Mouse (Mus musculus) cerebellum, postnatal 14 days (tissue): Measurements from ENCODE around the gene Zfp558.
"Not testable (repeated sequence)": the region's sequence is repeated elsewhere in the genome, so short reads cannot be mapped to it uniquely, and the experiment has no call there.

Experiments
- DNase-seq, 2 experiments: peaks; one replicate each; pipeline ENCODE4 v3.0.0; 2021; ENCODE audit warnings: mixed read lengths in 2 of 2

The Zfp558 gene

DNA sequence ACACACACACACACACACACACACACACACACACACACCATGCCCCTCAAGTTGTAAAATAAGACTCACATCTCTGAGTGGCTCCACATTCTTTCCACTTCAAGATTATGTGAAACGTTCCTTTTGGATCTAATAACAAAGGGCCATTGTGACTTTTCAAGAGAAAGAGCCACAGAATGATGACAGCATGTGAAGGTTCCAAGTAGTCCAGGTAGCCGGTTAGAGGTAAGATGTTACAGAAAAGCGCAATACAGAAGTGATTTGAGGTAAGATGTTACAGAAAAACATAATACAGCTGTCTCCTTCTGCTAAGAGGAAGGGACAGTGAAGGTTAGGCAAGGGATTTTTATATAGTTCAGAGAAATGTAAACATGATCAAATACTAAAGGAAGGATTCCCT, at the start of gene Zfp558, which contains the start of gene Mbd3l1:
Gene Zfp558, minus strand, starts transcription at position 101 of the 400 bp plus-strand sequence.
Gene Mbd3l1, plus strand, starts transcription at position 192 of the 400 bp plus-strand sequence.
- DNase-seq: no peak

- DNase-seq: peak in 1 of 2 experiments; percentile 6
These were observed 30.0 kb upstream of the Zfp558 start for GRCm38 (mm10) chr9:18508098-18508497.

DNA sequence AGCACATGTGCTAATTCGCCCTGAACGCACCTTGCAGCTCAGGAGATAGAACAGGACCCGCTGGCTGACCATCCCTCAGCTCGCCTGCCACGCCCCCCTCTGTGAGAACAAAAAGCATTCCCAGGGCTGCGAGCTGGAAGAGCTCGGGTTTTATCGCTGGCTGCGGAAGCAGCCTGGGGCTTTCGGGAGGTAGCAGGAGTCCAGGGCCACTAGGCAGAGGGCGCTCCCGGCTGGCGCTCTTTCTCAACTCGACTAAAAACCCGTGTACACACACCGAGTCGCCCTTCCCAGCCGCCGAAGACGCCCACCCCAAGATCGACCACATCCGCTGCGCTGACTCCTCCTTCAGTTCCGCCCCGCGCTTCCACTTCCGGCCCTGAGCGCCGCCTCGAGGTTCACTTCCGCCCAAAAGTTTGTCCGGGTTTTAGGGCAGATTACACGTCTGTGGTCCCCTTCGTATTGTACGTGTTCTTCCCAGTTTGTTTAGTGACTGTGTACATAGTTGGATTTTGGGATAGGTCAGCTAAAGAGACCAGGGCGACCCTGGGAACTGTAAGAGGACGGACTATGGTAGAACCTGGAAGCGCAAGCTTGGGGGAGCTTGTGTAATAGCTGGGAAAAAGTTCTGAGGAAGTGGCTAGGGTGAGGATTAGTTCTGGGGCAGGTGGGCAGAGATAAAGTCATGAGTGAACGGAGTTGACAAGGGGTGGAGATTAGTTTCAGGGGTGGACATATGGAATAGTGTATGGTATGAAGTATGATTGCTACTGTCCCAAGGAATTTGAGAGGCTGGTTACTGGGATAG, 4.5 kb downstream of the Zfp558 start:
- DNase-seq: peak; percentile 73 to 75

GRCm38 (mm10) chr9:18468005-18468404, 10.1 kb downstream of the Zfp558 start:
- DNase-seq: no peak

DNA sequence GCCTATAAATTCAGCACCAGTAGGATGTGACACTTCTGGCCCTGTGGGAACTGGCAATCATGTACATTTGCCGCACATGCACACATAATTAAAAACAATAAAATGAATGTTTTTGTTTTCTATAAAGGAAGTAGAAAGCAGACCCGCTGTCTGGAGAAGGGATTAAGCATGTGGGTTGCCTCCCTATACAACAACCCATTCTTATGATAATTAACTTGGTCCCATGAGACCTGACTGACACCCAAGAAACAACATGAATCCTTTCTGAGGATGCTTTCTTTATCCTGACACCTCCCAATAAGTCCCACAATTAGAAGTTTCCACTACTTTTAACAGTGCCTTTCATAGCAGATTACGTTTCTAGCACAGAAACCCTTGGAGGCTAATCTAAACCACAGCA, 10.7 kb downstream of the Zfp558 start:
- DNase-seq: no peak

DNA sequence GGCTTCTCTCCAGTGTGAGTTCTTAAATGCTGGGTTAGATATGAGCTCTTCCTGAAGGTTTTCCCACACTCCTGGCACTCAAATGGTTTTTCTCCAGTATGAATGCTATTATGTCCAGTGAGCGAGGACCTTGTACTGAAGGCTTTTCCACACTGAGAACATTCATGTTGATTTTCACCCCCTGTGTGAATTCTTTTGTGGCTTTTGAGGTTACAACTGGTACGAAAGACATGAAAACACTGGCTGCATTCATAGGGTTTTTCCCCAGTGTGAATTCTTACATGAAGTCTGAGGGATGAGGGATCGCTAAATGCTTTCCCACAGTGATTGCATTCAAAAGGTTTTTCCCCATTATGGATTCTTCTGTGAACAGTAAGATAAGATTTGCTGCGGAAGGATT, 21.5 kb downstream of the Zfp558 start:
- DNase-seq: no peak

DNA sequence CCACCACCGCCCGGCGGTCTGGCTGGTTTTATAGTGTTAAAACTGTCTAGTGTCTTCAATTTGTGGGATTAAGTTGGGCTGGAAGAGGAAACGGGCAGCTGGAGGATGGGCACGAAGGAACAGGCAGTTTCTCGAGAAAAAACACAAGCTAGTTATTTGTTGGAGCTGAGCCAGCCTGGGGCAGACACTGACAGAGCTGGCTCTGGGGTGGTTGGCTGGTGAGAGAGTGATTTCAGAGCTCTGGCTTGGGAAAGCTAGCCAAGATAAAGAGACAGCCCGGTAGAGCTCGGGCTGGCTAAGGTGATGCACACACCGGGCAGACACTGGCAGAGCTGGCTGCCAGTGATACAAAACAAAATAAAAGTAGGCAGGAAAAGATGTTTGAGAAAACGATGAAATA, 46.4 kb downstream of the Zfp558 start:
- peak; percentile 73 to 75 for DNase-seq

DNA sequence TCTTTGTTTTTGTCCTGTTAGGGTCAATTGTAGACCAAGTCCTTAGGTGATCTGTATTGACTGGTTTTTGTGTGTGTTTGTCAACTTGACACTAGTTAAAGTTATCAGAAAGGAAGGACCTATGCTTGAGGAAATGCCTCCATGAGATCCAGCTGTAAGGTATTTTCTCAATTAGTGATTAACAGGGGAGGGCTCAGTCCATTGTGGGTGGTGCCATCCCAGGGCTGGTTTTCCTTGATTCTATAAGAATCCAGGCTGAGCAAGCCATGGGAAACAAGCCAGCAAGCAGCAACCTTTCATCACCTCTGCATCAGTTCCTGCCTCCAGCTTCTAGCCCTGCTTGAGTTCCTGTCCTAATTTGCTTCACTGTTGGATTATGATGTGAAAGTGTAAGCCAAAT, 47.7 kb downstream of the Zfp558 start, which contains the start of gene Mbd3l2:
Gene Mbd3l2, plus strand, starts transcription at position 301 of the 400 bp plus-strand sequence.
- no peak for DNase-seq

DNA sequence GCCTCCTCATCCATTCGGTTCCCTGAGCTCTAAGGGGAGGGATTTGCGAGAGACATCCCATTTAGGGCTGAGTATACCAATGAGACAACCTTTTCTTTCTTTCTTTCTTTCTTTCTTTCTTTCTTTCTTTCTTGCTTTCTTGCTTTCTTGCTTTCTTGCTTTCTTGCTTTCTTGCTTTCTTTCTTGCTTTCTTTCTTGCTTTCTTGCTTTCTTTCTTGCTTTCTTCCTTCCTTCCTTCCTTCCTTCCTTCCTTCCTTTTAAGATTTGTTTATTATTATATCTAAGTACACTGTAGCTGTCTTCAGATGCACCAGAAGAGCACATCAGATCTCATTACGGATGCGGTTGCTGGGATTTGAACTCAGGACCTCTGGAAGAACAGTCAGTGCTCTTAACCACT, 65.7 kb downstream of the Zfp558 start:
- DNase-seq: not testable (repeated sequence)
